Mouse (Mus musculus) heart, adult 2 months (tissue): ENCODE results near the gene Vps13d. TPM values are rescaled to one million over a fixed set of nuclear protein-coding genes. Genes with fewer than 3 reads are reported as not detected.

ENCODE experiments used
- DNase-seq, 2 experiments: peaks; one replicate each; pipeline ENCODE4 v3.0.0; 2021
- H3K27ac ChIP-seq: fragments of 200-600 bp; 2 replicates; pipeline ENCODE4 v1.8.1; 2022
- H3K27me3 ChIP-seq: fragments of 200-500 bp; 2 replicates; pipeline ENCODE4 v1.6.1; 2012; ENCODE audit warnings: mild to moderate bottlenecking, low read length, inconsistent platforms, mixed read lengths; ENCODE audit not compliant: control insufficient read depth, insufficient read depth
- H3K36me3 ChIP-seq: fragments of 200-500 bp; 2 replicates; pipeline ENCODE4 v1.6.1; 2012; ENCODE audit warnings: low read length, inconsistent platforms; ENCODE audit not compliant: control insufficient read depth, insufficient read depth
- H3K4me1 ChIP-seq: fragments of 200-500 bp; 2 replicates; pipeline ENCODE4 v1.6.1; 2011; ENCODE audit warnings: low read length; ENCODE audit not compliant: control insufficient read depth, insufficient read depth
- H3K4me3 ChIP-seq: fragments of 200-600 bp; 2 replicates; pipeline ENCODE4 v1.8.1; 2022
- H3K79me2 ChIP-seq: fragments of 200-500 bp; replicated peaks from 2 replicates; pipeline ENCODE4 v1.6.1; 2012; ENCODE audit warnings: mild to moderate bottlenecking, inconsistent platforms, low read length, moderate library complexity, mixed read lengths; ENCODE audit not compliant: control insufficient read depth, insufficient read depth
- H3K9ac ChIP-seq: fragments of 200-500 bp; 2 replicates; pipeline ENCODE4 v1.6.1; 2012; ENCODE audit warnings: low read depth, mild to moderate bottlenecking, control low read depth, inconsistent platforms, low read length, mixed read lengths
- CTCF ChIP-seq: fragments of 200-600 bp; IDR thresholded peaks from 2 replicates; pipeline ENCODE4 v1.8.1; 2022; ENCODE audit warnings: antibody characterized with exemption, mild to moderate bottlenecking, moderate library complexity
- EP300 ChIP-seq: fragments of 200-500 bp; IDR thresholded peaks from 2 replicates; pipeline ENCODE4 v1.6.1; 2011; ENCODE audit warnings: low read depth, low read length, control low read depth; ENCODE audit not compliant: insufficient read depth
- POLR2A ChIP-seq: fragments of 200-500 bp; IDR thresholded peaks from 2 replicates; pipeline ENCODE4 v1.6.1; 2011; ENCODE audit warnings: mild to moderate bottlenecking, low read depth, low read length, control low read depth; ENCODE audit not compliant: insufficient read depth
- WGBS: fragments of 180-500 bp; shearing (Covaris S2); methylation state at CpG from one replicate; pipeline ENCODE4 v1.1.7; 2018; 5-methylcytosine and 5-hydroxymethylcytosine counted together
- intact Hi-C: fragments of 180-260 bp; cut with DNase I; formaldehyde crosslinking; loops from one replicate; pipeline ENCODE4 v1.15.1; 2025
- polyA plus RNA-seq: library from polyadenylated mRNA; depleted of rRNA; stranded (reverse); fragments of >200 nt; gene quantifications from 2 replicates; pipeline ENCODE4 v1.2.3, GENCODE M21; 2012
- total RNA-seq, 2 experiments: library from RNA; stranded (reverse); gene quantifications; 2 replicates each; pipeline ENCODE4 v1.2.3; 2021

Gene Vps13d
- total and polyA plus RNA-seq, 3 experiments: 24.8 to 77.1 (median 65.8) TPM

DNA sequence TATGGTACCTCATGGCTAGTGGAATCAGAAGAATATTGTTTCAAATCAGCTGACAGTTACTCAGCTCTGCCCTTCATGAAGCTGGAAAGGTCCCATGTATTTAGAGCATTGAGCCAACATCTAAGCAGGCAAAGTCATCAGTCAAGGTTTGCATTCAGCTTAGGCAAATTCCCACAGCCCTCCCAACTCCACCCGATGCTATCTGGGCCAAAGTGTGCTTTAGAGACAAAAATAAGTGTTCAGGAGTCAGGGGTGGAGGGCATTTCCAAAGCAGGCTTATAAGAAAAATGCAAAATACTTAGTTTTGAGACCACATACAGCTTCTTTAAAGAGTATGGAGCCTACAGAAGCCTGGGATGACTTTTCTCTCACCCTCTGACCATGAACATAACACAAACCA, 95.5 kb downstream of the Vps13d start:
- Histone ChIP-seq H3K9ac (no peak overlapping the region), H3K27me3 (no peaks in the 10 kb centered on the region), H3K4me1 (peaks cover 6% of the 10 kb centered on the region), H3K36me3 (peaks cover 44% of the 10 kb centered on the region), H3K27ac (peak overlapping the region; percentile 65), H3K4me3 (no peak overlapping the region), H3K79me2 (no peaks in the 10 kb centered on the region; the same call in none of the 2 replicates)
- TF ChIP-seq CTCF: no peak
- DNase-seq: no peak
- WGBS: 25% methylated on average over 1 of the region's 1 CpGs
- intact Hi-C loops: loop anchor here (5.0 kb wide), 1 partner anchor 207 kb away; the partner anchor contains the start of gene Dhrs3

DNA sequence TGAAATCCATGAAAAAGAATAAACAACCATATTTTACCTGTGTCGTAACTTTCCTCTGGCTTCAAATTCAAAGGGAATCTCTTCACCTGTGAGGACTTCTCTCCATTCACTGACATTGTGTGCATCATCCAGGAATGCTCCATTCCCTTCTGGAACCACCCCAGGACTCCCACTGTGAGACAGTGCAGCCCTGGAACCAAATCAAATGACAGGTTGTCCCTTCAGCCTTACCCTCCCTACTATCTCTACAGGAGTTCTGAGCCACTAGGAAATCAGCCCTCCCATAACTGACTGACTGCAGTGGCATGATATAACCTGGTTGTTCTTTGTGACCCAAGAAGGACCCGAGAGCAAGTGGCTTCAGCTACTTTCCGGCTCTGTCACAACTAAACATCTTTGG, 96.8 kb downstream of the Vps13d start:
- Histone ChIP-seq H3K36me3 (peaks cover 37% of the 10 kb centered on the region), H3K27ac (no peak overlapping the region; the same call in 1 of the 2 replicates), H3K9ac (no peak overlapping the region), H3K27me3 (no peaks in the 10 kb centered on the region), H3K4me3 (no peak overlapping the region), H3K4me1 (peaks cover 8% of the 10 kb centered on the region), H3K79me2 (no peaks in the 10 kb centered on the region; the same call in 1 of the 2 replicates)
- 94% methylated on average over 3 of the region's 3 CpGs for WGBS
- DNase-seq: no peak
- TF ChIP-seq CTCF (no peak), EP300 (no peak), POLR2A (no peak)
- intact Hi-C loops: loop anchor here (5.0 kb wide), 1 partner anchor 206 kb away; the partner anchor contains the start of gene Dhrs3

DNA sequence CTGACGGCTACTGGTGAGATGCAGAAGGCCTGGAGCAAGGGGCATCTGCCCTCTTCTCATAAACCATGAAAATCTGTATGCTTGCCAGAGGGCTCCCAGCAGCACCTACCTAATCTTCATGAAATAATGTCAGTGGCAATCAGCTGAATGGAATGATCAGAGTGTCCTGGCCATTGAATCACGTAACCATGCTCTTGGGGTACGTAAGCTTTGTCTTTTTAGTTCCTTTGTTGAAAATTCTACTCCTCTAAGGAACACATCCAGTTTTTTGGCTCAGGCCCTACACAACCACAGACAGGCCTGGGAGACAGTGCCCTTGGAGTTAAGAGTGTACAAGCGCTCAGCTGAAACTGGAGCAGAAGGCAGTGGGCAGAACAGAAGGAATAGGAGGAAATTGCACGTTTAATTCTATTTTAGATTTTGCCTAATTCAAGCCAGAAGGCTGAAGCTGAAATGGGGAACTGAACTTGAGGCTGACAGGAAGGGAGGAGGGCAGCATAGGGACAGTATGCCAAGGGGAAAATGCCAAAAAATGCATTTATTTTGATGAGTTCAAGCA, 98.2 kb downstream of the Vps13d start:
- 63% methylated on average over 5 of the region's 5 CpGs for WGBS
- Histone ChIP-seq H3K4me3 (no peak overlapping the region), H3K4me1 (peaks cover 8% of the 10 kb centered on the region), H3K79me2 (no peaks in the 10 kb centered on the region; the same call in 1 of the 2 replicates), H3K9ac (no peak overlapping the region), H3K36me3 (peaks cover 42% of the 10 kb centered on the region), H3K27me3 (no peaks in the 10 kb centered on the region), H3K27ac (peak overlapping the region; percentile 16; the same call in 1 of the 2 replicates)
- DNase-seq: peak in 1 of 2 experiments; percentile 28
- intact Hi-C loops: loop anchor here (5.0 kb wide), 1 partner anchor 204 kb away; the partner anchor contains the start of gene Dhrs3
- TF ChIP-seq CTCF (no peak), POLR2A (no peak), EP300 (no peak)

DNA sequence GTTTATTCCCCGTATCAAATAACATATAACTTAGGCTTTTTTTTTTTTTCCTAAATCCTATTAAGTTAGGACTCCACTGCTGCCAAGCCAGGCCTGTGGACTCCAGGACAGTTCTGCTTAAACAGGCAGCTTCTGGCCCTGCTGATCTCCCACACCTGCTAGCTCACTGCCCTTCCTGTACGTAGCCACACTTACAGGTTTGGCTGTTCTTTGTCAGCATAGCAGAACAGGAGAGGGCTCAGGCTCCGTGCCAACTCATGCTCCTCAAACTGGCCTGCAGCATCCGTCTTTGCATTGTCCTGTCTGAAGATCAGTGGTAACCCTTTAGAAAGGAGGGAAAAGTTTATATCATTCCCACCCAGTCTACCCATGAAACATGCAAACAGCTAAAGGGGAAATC, 108.3 kb downstream of the Vps13d start:
- Histone ChIP-seq H3K9ac (no peak overlapping the region), H3K36me3 (peaks cover 8% of the 10 kb centered on the region), H3K27me3 (no peaks in the 10 kb centered on the region), H3K4me3 (no peak overlapping the region), H3K79me2 (no peaks in the 10 kb centered on the region), H3K4me1 (no peaks in the 10 kb centered on the region), H3K27ac (no peak overlapping the region)
- intact Hi-C loops: no loop called here
- 60% methylated on average over 4 of the region's 4 CpGs for WGBS
- DNase-seq: no peak
- TF ChIP-seq POLR2A (no peak), CTCF (no peak), EP300 (no peak)

DNA sequence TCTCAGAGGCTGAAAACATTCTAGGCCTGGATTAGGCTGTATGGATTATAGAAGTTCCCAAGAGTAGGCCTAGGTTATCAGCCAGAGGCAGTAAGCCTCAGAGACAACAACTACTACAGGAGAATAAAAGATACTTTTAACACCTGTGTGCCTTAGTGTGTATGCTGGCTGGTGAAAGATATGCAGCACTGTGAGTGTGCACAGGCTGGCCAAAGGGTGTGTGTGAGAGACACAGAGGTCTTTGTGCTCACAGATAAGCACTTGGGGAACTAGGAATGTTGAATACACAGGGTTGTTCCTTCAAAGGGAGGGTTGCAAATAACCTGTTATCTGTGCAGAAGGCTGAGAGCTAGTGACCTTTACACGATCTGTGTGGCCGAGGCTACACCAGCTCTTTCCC, 115.5 kb downstream of the Vps13d start:
- Histone ChIP-seq H3K27ac (no peak overlapping the region), H3K9ac (no peak overlapping the region), H3K4me1 (no peaks in the 10 kb centered on the region), H3K36me3 (peaks cover 9% of the 10 kb centered on the region), H3K79me2 (no peaks in the 10 kb centered on the region), H3K4me3 (no peak overlapping the region), H3K27me3 (no peaks in the 10 kb centered on the region)
- intact Hi-C loops: no loop called here
- TF ChIP-seq POLR2A (no peak), CTCF (no peak), EP300 (no peak)
- 68% methylated on average over 2 of the region's 2 CpGs for WGBS
- no peak for DNase-seq

DNA sequence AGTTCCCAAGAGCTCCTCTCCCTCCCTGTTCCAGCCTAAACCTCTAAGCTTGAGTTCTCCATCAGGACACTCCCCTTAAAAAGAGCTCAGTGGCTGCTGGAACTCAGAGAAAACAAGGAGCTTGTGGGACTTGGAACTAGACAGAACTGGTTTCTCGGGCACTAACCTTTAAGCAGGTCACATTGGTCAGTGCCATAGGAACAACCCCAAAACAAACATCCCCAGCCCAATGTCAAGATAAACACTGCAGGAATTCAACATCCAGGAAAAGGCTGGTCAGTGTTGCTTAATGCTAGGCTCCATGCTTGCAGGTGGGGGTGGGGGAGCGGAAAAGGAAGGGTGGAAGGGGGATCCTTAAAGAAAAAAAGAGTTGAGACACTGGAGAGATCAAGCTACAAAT, 120.5 kb downstream of the Vps13d start:
- Histone ChIP-seq H3K27ac (no peak overlapping the region), H3K4me1 (no peaks in the 10 kb centered on the region), H3K27me3 (no peaks in the 10 kb centered on the region), H3K9ac (no peak overlapping the region), H3K36me3 (peaks cover 5% of the 10 kb centered on the region), H3K79me2 (no peaks in the 10 kb centered on the region), H3K4me3 (no peak overlapping the region)
- intact Hi-C loops: no loop called here
- WGBS: 53% methylated on average over 2 of the region's 2 CpGs
- no peak for DNase-seq
- TF ChIP-seq EP300 (no peak), POLR2A (no peak), CTCF (no peak)
